Mouse (Mus musculus) subcutaneous adipose tissue, adult 2 months (tissue): ENCODE results near the gene Tmem179b. TPM values are rescaled to one million over a fixed set of nuclear protein-coding genes. Genes with fewer than 3 reads are reported as not detected.

Experiments used
- polyA plus RNA-seq: library from polyadenylated mRNA; depleted of rRNA; stranded (reverse); fragments of >200 nt; gene quantifications from 2 replicates; pipeline ENCODE4 v1.2.3, GENCODE M21; 2012; ENCODE audit warnings: low replicate concordance; rRNA removed

Gene Tmem179b
- polyA plus RNA-seq, 1 experiment: 101 TPM

Other genes starting within 250 kb of the Tmem179b start
- gene Slc22a8, start 183.2 kb downstream of the Tmem179b start, polyA plus RNA-seq: 0.03 TPM in 1 of 2 replicates, not detected in the other
- gene Slc22a6, start 156.4 kb downstream of the Tmem179b start, polyA plus RNA-seq: not detected in 2 replicates
- 0.15 TPM in 1 of 2 replicates, not detected in the other for gene Chrm1, start 110.7 kb downstream of the Tmem179b start, polyA plus RNA-seq
- gene Slc3a2, start 51.1 kb downstream of the Tmem179b start, polyA plus RNA-seq: 230 and 245 TPM in 2 replicates
- 29.9 and 51.4 TPM in 2 replicates for gene Wdr74, start 38.6 kb downstream of the Tmem179b start, polyA plus RNA-seq
- gene 1700092M07Rik, start 33.7 kb downstream of the Tmem179b start, polyA plus RNA-seq: not detected in 2 replicates
- gene Stx5a, start 33.1 kb downstream of the Tmem179b start, polyA plus RNA-seq: 89.0 and 134 TPM in 2 replicates
- 93.8 and 152 TPM in 2 replicates for gene Nxf1, start 17.4 kb downstream of the Tmem179b start, polyA plus RNA-seq
- gene Tmem223, start 3.5 kb downstream of the Tmem179b start, polyA plus RNA-seq: 255 and 279 TPM in 2 replicates
- 15.5 and 19.6 TPM in 2 replicates for gene Taf6l, start 11.9 kb upstream of the Tmem179b start, polyA plus RNA-seq
- 72.1 and 72.3 TPM in 2 replicates for gene Polr2g, start 24.1 kb upstream of the Tmem179b start, polyA plus RNA-seq
- 2.1 and 3.7 TPM in 2 replicates for gene Zbtb3, start 28.1 kb upstream of the Tmem179b start, polyA plus RNA-seq
- 19.7 and 28.1 TPM in 2 replicates for gene Ttc9c, start 44.9 kb upstream of the Tmem179b start, polyA plus RNA-seq
- 13.8 and 28.4 TPM in 2 replicates for gene Hnrnpul2, start 45.5 kb upstream of the Tmem179b start, polyA plus RNA-seq
- 1.4 TPM in 1 of 2 replicates, not detected in the other for gene AC129217.1, start 55.3 kb upstream of the Tmem179b start, polyA plus RNA-seq
- gene Bscl2, start 63.0 kb upstream of the Tmem179b start, polyA plus RNA-seq: 401 and 771 TPM in 2 replicates
- gene Gng3, start 64.7 kb upstream of the Tmem179b start, polyA plus RNA-seq: 0.45 and 1.2 TPM in 2 replicates
- gene Lrrn4cl, start 76.3 kb upstream of the Tmem179b start, polyA plus RNA-seq: 14.5 and 30.5 TPM in 2 replicates
- 98.3 and 108 TPM in 2 replicates for gene Ubxn1, start 97.0 kb upstream of the Tmem179b start, polyA plus RNA-seq
- gene Uqcc3, start 106.5 kb upstream of the Tmem179b start, polyA plus RNA-seq: 37.3 and 43.9 TPM in 2 replicates
- 2.7 and 4.3 TPM in 2 replicates for gene Lbhd1, start 109.3 kb upstream of the Tmem179b start, polyA plus RNA-seq
- not detected in 2 replicates for gene Gm49403, start 109.5 kb upstream of the Tmem179b start, polyA plus RNA-seq
- gene 1810009A15Rik, start 114.4 kb upstream of the Tmem179b start, polyA plus RNA-seq: 25.8 and 26.2 TPM in 2 replicates
- 0.34 TPM in 1 of 2 replicates, not detected in the other for gene Gm49416, start 114.5 kb upstream of the Tmem179b start, polyA plus RNA-seq
- gene Ints5, start 118.5 kb upstream of the Tmem179b start, polyA plus RNA-seq: 19.2 and 38.4 TPM in 2 replicates
- 101 and 184 TPM in 2 replicates for gene Ganab, start 123.6 kb upstream of the Tmem179b start, polyA plus RNA-seq
- gene B3gat3, start 145.9 kb upstream of the Tmem179b start, polyA plus RNA-seq: 78.6 and 99.5 TPM in 2 replicates
- gene Rom1, start 154.9 kb upstream of the Tmem179b start, polyA plus RNA-seq: 13.6 and 15.0 TPM in 2 replicates
- 53.7 and 84.8 TPM in 2 replicates for gene Eml3, start 155.1 kb upstream of the Tmem179b start, polyA plus RNA-seq
- gene Mta2, start 167.4 kb upstream of the Tmem179b start, polyA plus RNA-seq: 20.1 and 44.4 TPM in 2 replicates
- gene Tut1, start 179.4 kb upstream of the Tmem179b start, polyA plus RNA-seq: 15.9 and 30.2 TPM in 2 replicates
- gene Eef1g, start 192.6 kb upstream of the Tmem179b start, polyA plus RNA-seq: 255 and 492 TPM in 2 replicates
- 56.5 and 94.9 TPM in 2 replicates for gene Ahnak, start 214.8 kb upstream of the Tmem179b start, polyA plus RNA-seq